Mouse (Mus musculus) brain, embryonic 18.5 days (tissue): ENCODE measurements around the gene Snrnp48.

Source experiments
- DNase-seq: peaks from one replicate; pipeline ENCODE4 v3.0.0-alpha.2; 2012; ENCODE audit warnings: low read depth, low spot score

Snrnp48 gene

DNA sequence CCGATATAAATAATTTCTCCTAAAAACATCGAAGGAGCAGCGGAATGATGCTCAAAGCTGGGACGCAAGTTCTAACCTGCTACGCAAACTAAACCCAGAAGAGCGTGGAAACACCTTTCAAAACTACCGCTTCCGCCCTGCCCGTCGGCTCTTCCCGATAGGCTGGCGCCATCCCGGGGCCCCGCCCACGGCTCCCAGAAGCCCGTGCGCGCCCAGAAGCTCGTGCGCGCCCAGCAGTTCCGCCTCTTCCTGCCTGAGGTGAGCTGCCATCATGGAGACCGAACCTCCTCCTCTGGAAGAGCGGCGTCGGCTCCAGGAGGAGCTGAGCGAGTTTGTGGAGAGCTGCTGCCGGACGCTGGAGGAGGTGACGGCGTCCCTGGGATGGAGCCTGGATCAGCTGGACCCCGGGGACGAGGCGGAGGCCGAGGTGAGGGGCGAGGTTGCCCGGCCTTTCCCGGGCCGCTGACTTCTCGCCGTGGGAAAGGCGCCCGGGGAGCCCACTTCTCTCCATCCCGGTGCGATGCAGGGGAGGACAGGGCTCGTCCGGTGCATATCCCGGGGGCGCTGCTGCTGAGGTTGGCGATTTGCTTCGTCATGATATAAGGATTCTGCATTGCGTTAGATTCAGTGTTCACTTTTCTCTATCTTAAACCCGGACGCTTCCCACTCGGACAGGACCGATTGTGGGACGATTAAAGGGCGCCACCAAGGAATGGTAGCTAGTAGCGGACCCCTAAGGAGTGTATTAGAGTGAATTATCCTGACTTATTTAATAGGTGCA lies at the start of gene Snrnp48:
Gene Snrnp48, plus strand, starts transcription at position 237 of the 781 bp plus-strand sequence.
- DNase-seq = peak; percentile 79

DNA sequence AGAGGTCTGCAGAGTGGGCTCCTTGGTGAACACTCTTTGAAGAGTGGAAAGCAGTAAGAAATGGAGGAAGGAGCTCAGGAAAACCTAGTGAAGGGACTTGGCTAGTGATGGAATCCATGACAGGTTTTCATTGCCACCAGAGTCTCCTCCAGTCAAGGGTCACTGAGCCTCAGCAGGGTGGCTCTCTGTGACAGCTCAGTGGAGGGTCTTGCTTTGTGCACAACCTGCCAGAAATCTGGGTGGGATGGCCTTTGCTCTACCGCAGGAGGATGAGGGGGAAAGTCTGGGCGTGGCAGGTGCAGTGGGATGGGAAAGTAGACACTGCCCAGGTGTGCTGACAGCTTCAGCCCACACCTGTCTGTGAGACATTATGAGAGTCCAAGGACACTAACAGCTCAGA lies 49.2 kb upstream of the Snrnp48 start:
- DNase-seq = no peak

DNA sequence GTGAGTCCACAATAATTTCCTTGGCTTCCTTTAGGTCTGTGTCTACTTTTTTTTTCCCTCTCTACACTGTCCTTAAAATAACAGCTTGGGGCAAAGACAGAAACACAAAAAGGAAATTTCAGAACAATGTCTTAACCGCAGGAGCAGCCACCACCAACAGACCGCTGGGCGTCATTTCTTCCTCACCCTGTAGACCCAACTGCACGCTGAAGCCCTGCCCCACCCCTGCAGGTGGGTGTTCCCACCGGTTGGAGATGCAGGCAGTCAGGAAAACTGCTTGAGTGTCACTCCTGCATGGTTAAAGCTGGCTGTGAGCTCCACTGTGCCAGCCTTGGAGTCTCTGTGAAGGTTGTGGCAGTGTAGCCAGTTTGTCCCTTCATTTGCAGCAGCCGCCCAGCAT lies 47.1 kb upstream of the Snrnp48 start:
- DNase-seq = no peak

DNA sequence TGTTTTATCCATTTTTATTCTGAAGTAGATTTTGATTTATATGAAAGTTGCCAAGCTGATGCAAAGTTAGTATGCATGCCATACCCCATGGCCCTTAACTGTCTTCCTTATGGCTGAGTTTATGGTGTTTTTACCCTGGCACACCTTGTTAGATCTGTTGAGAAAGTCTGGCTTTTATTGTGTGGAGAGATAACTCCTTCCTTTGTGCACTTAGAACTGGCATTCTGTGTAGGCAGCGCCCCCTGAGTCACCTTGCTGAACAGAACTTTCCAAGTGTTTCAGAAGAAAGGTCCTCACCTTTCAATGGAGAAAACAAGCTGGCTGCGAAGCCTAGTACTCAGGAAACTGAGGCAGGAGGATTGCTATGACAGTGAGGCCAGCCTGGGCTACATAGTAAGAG lies 42.7 kb upstream of the Snrnp48 start:
- no peak for DNase-seq

DNA sequence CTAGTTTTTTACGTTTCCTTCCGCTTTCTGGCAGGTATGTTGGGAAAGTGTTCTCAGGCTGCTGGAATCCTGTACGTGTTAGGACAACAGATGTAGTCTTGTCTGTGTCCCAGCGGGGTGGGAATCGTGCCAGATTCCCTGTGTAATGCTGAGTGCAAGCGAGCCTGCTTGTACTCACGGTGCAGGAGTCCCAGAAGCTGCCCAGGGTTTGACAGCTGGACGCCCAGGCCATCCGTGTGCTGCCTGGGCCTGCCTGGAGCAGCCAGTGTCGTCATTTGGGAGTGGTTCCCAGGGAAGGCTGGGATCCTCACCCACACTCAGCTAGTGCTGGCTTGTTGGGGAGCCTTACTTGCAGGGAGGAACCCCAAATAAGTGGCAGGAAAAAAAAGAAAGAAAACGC lies 42.1 kb upstream of the Snrnp48 start:
- no peak for DNase-seq

DNA sequence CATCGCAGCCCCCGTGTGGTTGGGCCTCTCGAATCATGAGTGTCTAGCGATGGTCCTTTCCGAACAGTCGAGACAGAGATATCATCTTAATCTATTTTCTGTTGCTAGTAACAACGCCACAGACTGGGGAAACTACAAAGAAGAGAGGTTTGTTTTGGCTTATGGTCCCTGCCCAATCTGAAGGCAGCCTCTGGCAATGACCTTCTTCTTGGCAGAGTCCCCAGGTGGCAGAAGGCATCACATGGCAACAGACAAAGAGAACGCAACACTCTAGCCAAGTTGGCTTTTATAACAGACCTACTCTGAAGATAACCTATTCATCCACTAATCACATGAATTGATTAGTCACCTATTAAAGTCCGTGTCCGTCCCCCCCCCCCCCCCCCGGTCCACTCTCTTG lies 39.8 kb upstream of the Snrnp48 start:
- no peak for DNase-seq

DNA sequence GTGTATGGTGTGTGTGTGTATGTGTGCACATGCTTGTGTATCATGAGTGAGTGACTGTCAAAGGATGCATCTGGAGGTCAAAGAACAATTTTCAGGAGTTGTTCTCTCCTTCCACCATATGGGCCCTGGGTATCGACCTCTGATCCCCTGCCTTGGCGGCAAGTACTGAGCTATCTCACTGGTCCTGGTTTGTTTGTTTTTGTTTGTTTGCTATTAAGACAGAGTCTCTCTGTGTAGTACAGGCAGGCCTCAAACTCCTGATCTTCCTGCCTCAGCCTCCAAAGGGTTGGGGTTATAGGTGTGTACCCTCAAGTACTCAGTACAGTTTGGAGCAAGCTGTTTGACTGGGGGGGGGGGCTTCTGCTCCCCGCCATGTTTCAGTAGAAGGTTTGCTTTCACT lies 37.7 kb upstream of the Snrnp48 start:
- DNase-seq = no peak

DNA sequence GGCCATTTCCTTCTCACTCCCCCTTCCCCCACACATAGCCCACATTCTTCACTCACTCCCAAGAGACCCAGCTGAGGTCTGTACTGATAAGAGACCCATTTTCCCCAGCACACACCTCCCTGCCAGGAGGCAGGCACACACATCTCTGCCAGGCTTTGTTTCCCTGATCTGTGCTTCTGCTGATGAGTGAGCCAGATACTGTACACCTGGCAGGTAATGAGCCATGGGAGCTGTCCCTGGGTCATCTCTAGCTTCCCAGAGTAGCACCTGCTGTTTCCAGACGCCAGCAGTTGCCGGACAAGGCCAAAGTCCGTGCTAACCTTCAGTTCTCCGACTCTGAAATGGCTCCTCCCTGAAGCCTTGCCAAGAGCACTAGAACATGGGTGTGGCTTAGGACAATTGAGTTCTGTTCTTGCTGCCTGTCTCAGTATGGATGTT lies 34.0 kb upstream of the Snrnp48 start:
- DNase-seq = no peak

DNA sequence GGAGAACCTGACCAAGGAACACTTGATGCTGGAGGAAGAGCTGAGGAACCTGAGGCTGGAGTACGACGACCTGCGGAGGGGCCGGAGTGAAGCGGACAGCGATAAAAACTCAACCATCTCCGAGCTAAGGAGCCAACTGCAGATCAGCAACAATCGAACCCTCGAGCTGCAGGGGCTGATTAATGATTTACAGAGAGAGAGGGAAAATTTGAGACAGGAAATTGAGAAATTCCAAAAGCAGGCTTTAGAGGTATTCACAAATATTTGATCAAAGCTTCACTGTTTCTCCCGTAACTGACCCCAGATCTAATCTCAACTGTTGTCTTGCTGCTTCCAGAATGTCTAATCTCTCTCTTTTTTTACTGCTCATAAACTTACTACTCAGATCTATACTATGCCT lies 11.3 kb upstream of the Snrnp48 start:
- no peak for DNase-seq

DNA sequence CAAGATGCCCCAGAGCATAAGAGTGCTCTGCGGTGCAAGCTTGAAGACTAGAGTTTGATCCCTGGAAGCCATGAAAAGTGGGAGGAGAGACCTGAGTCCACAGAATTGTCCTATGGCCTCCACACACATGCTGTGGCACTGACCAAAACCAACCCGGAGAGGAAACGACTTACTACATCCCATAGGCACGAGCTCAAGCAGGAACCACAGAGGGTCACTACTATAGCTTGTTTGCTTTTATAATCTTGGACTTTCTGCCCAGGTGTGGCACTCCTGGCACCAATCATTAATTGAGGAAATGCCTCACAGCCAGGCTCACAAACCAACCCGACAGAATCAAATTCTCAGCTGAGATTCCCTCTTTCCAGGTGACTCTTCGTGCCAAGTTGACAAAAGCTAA lies 3.3 kb upstream of the Snrnp48 start:
- DNase-seq = no peak

DNA sequence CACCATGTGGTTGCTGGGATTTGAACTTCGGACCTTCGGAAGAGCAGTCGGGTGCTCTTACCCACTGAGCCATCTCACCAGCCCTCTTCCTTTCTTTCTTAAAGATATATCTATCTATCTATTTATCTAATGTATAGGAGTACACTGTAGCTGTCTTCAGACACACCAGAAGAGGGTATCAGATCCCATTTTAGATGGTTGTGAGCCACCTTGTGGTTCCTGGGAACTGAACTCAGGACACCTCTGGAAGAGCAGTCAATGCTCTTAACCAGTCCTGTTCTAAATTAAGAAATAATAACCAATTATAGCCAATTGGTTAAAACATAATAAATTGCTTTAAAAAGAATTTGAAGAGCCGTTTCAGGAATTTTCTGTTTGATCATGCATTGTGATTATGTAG lies 567 bp upstream of the Snrnp48 start:
- DNase-seq = no peak

DNA sequence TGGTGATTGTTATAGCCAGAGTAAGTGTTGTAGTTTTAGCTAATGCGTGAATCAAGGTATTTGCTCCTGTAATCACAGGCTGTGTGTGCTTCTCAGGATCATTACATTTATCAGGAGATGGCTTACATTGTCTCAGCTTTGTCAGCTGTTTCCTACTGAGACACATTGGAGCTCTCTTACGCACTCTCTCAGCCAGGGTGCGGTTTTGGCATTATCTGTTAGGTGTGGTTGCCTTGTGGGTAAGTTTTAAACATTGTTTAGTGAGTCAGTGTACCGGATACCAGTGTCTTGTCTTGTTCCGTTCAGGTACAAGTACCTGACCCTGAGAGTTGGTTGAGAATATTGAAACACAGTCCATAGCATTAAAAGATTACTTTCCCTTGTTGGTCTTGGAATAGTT lies 6.4 kb downstream of the Snrnp48 start:
- DNase-seq = no peak

DNA sequence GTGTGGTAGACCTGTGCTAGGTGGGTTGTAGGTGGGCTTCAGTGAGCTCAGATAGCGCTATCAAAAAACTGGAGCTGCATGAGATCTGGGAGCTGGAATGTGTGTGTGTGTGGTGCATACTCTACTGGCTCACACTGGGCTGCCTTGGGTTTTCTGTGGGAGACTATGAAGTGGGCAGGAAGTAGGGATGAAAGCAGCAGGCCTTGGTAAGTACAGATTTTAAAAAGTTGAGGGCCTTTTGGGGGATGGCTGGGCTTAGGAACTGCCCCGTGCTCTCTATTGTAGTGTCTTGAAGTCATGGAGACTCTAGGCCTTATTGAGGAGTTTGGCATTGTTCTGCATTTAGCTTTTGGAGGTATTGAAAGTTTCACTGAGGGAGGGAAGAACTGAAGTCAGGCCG lies 13.9 kb downstream of the Snrnp48 start:
- DNase-seq = no peak

DNA sequence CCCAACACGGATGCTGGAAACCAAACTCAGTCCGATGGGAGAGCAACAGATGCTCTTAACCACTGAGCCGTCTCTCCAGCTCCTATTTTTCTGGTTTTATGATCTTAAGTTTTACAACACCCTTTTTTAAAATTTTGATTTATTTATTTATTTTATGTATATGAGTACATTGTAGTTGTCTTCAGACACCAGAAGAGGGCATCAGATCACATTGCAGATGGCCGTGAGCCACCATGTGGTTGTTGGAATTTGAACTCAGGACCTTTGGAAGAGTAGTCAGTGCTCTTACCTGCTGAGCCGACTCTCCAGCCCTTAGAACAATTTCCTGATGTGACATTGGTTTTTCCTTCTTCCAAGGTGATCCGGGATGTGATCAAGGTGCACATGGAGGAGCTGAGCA lies 15.6 kb downstream of the Snrnp48 start:
- no peak for DNase-seq

DNA sequence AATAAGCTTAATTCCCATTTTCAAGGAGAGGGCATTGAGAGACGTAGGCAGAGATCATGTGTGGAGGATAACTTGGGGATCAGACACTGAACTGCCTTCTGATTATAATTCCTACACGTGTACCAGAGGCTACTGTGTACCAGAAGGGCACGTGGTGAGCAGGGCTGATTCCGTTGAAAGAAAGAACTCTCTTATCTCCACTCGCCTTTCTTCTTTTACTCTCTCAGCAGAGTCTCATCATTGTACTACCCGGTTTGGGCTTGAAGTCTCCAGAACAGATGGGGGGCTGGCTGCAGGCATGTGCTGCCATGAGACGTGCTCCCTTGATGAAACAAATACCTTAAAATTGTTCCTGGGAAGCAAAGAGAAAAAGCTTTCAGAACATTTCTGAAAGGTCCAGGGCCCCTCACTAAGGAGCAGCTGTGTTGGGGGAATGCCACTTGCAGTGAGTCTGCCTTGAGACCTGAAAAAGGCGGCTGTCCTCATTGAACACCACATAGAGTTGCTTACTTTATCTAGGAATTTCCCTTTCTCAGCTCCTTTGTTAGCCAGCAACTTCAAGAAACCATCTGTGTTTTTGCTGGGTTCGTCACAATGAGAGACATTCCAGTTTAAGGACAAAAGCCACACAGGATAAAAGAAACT lies 25.6 kb downstream of the Snrnp48 start:
- no peak for DNase-seq

DNA sequence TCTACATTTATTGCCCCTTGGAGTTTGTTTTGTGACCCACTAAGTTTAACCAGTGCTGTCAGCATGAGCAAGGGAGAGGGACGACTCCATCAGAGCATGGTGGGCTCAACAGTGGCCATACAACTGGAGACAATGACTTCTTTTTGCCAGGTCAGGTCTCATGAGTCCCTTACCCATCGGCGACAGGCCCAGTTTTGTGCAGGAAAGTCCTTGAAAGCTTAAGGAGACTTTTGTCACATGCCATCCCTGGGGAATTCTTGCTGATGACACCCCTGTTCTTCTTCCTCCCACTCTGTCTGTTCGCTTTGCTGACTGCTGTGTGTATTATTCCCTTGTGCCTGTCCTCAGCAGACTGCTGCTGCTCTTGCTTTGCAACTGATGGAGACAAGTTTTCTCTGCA lies 27.7 kb downstream of the Snrnp48 start:
- DNase-seq = no peak

DNA sequence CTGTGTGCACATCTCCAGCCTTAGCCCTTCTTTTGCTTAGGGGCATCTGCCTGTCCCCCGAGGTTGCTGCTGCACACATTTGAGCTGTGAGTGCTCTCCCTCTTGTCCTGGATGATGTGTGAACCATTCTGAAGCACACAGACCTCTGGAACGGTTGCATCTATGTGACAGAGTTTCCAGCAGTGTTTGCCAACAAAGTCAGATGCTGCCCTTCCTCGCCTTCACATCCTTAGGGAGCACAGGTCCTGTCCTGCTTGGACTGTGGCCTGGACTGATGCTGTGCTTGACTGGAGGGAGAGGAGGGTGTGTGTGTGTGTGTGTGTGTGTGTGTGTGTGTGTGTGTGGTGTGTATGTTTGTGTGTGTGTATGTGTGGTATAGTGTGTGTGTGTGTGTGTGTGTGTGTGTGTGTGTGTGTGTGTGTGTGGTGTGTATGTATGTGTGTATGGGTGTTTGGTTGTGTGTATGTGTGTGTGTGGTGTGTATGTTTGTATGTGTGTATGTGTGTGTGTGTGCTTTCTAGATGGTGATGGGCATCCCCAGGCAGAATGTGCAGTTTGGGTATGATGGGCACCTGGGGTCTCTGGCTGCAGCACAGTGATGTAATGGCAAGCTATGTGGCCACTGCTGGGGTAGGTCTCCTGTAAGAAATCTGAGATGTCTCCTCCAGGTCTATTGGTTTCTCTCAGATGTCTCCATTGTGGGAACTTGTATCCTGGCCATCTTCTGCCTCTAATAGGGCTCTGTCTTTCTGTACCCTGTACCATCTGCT lies 28.3 kb downstream of the Snrnp48 start:
- DNase-seq = no peak

DNA sequence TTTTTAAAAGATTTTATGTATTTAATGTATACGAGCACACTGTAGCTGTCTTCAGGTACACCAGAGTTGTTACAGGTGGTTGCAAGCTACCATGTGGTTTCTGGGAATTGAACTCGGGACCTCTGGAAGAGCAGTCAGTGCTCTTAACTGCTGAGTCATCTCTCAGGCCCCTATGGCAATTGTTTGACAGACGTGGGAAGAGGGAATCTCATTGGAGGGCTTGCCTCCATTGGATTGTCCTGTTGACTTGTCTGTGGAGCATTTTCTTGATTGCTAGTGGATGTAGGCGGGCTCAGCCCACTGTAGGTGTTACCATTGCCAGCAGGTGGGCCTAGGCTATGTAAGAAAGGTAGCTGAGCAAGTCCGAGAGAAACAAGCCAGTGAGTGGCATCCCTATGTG lies 29.9 kb downstream of the Snrnp48 start:
- no peak for DNase-seq

DNA sequence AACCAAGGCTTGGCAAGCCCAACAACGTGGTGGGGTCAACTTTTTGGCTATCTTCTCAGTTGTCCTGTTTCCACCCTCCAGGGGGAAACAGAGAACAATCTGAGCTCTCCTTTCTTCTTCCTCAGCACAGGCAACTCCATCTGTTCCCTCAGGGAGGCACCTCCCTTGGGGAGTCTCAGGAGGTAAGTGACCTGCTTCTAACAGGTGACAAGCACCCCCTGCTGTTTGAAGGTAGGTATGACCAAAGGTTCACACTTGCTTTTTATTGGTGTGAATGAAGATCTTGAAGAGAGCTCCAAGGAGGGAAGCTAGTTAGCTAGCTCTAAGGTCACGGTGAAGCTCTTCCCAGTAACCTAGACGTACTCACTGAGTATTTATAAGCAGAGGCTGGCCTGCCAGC lies 30.6 kb downstream of the Snrnp48 start:
- no peak for DNase-seq

DNA sequence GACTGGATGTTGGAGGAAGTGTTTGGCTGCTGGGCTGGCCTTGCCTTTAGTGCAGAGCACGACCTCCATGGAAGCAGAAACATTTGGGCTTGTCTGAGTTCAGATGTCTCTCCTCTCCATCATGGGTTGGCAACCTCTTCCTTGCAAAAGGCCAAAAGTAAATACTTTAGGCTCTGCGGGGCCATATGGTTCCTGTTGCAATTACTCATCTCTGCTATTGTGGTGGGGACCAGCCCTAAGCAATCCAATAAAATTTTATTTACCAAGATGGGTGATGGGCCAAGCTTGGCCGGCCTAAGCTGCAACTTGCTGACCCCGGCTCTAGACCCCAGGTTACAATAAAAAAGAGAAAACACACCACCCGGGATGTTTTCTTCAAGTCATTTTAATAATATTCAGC lies 43.4 kb downstream of the Snrnp48 start:
- no peak for DNase-seq

DNA sequence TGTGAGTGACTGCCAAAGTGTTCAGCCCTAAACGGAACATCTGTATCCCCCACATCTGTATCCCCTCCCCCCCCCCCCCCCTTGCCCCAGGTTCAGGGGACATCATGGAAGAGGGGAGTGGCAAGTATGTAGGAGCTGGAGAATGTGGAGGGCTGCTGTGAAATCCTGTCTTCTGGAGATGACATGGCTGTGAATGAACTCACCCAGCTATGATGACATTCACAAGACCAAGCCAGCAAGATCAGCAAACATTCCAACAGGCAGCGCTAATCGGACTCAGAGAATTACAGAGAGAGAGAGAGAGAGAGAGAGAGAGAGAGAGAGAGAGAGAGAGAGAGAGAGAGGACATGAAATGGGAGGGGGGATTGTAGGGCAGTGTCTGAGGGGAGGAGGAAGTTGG lies 46.5 kb downstream of the Snrnp48 start:
- DNase-seq = no peak

DNA sequence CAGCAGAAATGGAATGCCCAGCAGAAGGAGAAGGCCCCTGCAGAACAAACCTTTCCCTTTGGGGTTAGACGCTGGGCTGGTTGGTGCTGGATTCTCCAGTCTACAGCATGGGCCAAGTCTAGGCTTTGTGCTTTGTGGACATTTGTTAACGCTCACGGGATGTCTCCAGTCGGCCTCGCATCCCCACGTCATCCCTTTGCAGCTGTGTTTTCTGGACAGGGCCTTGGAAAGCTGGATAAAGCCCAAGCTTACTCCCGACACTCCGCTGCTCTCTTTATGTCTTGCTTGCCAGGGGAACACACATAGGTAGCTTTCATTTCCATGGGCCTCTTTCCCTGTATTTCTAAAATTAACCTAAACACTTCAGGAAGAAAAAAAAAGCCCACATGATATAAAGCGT lies 49.0 kb downstream of the Snrnp48 start:
- DNase-seq = no peak

DNA sequence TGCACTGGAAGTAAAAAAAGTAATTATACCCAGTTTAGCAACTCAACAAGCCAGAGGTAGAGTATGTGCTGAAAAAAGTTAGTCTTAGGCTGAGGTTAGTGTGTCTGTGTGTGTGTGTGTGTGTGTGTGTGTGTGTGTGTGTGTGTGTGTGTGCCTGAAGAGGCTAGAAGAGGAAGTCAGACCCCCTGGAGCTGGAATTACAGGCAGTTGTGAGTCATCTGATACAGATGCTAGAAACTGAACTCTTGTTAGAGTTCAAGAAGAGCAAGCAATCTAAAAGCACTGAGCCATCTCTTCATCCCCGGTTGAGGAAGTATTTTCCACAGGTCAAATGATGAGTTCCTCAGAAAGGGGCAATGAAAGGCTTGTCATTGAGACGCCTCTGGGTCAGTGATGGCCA lies 54.2 kb downstream of the Snrnp48 start:
- DNase-seq = no peak
